Mouse (Mus musculus): ENCODE results near the gene Nat14. TPM values are rescaled to one million over a fixed set of nuclear protein-coding genes. Genes with fewer than 3 reads are reported as not detected.

Gene Nat14
- polyA plus RNA-seq, 1 experiment from 2014 or later, result 49.4 TPM

- no peak overlapping the region for H3K4me3 ChIP-seq (ENCODE audit: low read depth, low read length)
- WGBS, result 81% methylated on average over 18 of the region's 18 CpGs
- ATAC-seq, result no peak
- H3K36me3 ChIP-seq (ENCODE audit: control insufficient read depth, insufficient read depth, low read length), result no peaks in the 10 kb centered on the region
- no peak overlapping the region for H3K4me2 ChIP-seq (ENCODE audit: low read length)
- H3K9me3 ChIP-seq (replicated peaks; ENCODE audit: control insufficient read depth, low read length, poor library complexity, severe bottlenecking), result no peaks in the 10 kb centered on the region
- H3K4me1 ChIP-seq (ENCODE audit: control insufficient read depth, insufficient read depth, low read length), result no peaks in the 10 kb centered on the region
- H3K9ac ChIP-seq (ENCODE audit: low read depth, low read length), result no peak overlapping the region
- H3K27ac ChIP-seq (ENCODE audit: low read length), result no peak overlapping the region
- H3K27me3 ChIP-seq (ENCODE audit: control insufficient read depth, insufficient read depth, low read depth, low read length), result no peaks in the 10 kb centered on the region
Measured at GRCm38 (mm10) chr7:4972321-4973047, 50.7 kb downstream of the Nat14 start.

Other genes with a start within 250 kb of the Nat14 start
- 169 and 181 TPM in 2 replicates for gene Hspbp1, start 237.0 kb upstream of the Nat14 start, polyA plus RNA-seq (2015; fragmentation: Nextera tagmentation; extraction: Ambion mirVana)
- 7.5 and 7.8 TPM in 2 replicates for gene Brsk1, start 231.4 kb upstream of the Nat14 start, polyA plus RNA-seq (2015; fragmentation: Nextera tagmentation; extraction: Ambion mirVana)
- 0.25 TPM in 1 of 2 replicates, not detected in the other for gene Tmem150b, start 196.8 kb upstream of the Nat14 start, polyA plus RNA-seq (2015; fragmentation: Nextera tagmentation; extraction: Ambion mirVana)
- 58.5 and 61.1 TPM in 2 replicates for gene Kmt5c, start 181.9 kb upstream of the Nat14 start, polyA plus RNA-seq (2015; fragmentation: Nextera tagmentation; extraction: Ambion mirVana)
- gene Cox6b2, start 168.9 kb upstream of the Nat14 start, polyA plus RNA-seq (2015; fragmentation: Nextera tagmentation; extraction: Ambion mirVana), result 19.3 and 21.3 TPM in 2 replicates
- gene Fam71e2, start 150.7 kb upstream of the Nat14 start, polyA plus RNA-seq (2015; fragmentation: Nextera tagmentation; extraction: Ambion mirVana), result not detected in 2 replicates
- gene Il11, start 139.2 kb upstream of the Nat14 start, polyA plus RNA-seq (2015; fragmentation: Nextera tagmentation; extraction: Ambion mirVana), result 1.3 TPM in 2 replicates
- gene Tmem190, start 139.1 kb upstream of the Nat14 start, polyA plus RNA-seq (2015; fragmentation: Nextera tagmentation; extraction: Ambion mirVana), result 0.48 and 0.73 TPM in 2 replicates
- 6.2 and 6.5 TPM in 2 replicates for gene Tmem238, start 132.4 kb upstream of the Nat14 start, polyA plus RNA-seq (2015; fragmentation: Nextera tagmentation; extraction: Ambion mirVana)
- gene Rpl28, start 129.2 kb upstream of the Nat14 start, polyA plus RNA-seq (2015; fragmentation: Nextera tagmentation; extraction: Ambion mirVana), result 201 and 213 TPM in 2 replicates
- 226 and 253 TPM in 2 replicates for gene Ube2s, start 109.4 kb upstream of the Nat14 start, polyA plus RNA-seq (2015; fragmentation: Nextera tagmentation; extraction: Ambion mirVana)
- 14.0 and 14.6 TPM in 2 replicates for gene Shisa7, start 77.3 kb upstream of the Nat14 start, polyA plus RNA-seq (2015; fragmentation: Nextera tagmentation; extraction: Ambion mirVana)
- gene Isoc2b, start 51.8 kb upstream of the Nat14 start, polyA plus RNA-seq (2015; fragmentation: Nextera tagmentation; extraction: Ambion mirVana), result 3.6 and 5.0 TPM in 2 replicates
- gene Isoc2a, start 44.9 kb upstream of the Nat14 start, polyA plus RNA-seq (2015; fragmentation: Nextera tagmentation; extraction: Ambion mirVana), result 0.46 and 0.57 TPM in 2 replicates
- gene Gm36210, start 15.5 kb upstream of the Nat14 start, polyA plus RNA-seq (2015; fragmentation: Nextera tagmentation; extraction: Ambion mirVana), result 0.32 and 0.38 TPM in 2 replicates
- 3.1 and 3.6 TPM in 2 replicates for gene Zfp628, start 6.8 kb upstream of the Nat14 start, polyA plus RNA-seq (2015; fragmentation: Nextera tagmentation; extraction: Ambion mirVana)
- 0.72 and 0.85 TPM in 2 replicates for gene Ssc5d, start 3.8 kb downstream of the Nat14 start, polyA plus RNA-seq (2015; fragmentation: Nextera tagmentation; extraction: Ambion mirVana)
- 0.18 TPM in 1 of 2 replicates, not detected in the other for gene Sbk2, start 42.4 kb downstream of the Nat14 start, polyA plus RNA-seq (2015; fragmentation: Nextera tagmentation; extraction: Ambion mirVana)
- gene Sbk3, start 49.1 kb downstream of the Nat14 start, polyA plus RNA-seq (2015; fragmentation: Nextera tagmentation; extraction: Ambion mirVana), result 0.60 and 0.93 TPM in 2 replicates
- 56.3 and 69.2 TPM in 2 replicates for gene Zfp579, start 74.1 kb downstream of the Nat14 start, polyA plus RNA-seq (2015; fragmentation: Nextera tagmentation; extraction: Ambion mirVana)
- 6.7 and 7.9 TPM in 2 replicates for gene Zfp524, start 92.4 kb downstream of the Nat14 start, polyA plus RNA-seq (2015; fragmentation: Nextera tagmentation; extraction: Ambion mirVana)
- 30.7 and 35.5 TPM in 2 replicates for gene Fiz1, start 92.7 kb downstream of the Nat14 start, polyA plus RNA-seq (2015; fragmentation: Nextera tagmentation; extraction: Ambion mirVana)
- 0.41 and 1.0 TPM in 2 replicates for gene Gm44973, start 93.5 kb downstream of the Nat14 start, polyA plus RNA-seq (2015; fragmentation: Nextera tagmentation; extraction: Ambion mirVana)
- 6.6 and 7.2 TPM in 2 replicates for gene Zfp865, start 98.3 kb downstream of the Nat14 start, polyA plus RNA-seq (2015; fragmentation: Nextera tagmentation; extraction: Ambion mirVana)
- gene Ccdc106, start 98.5 kb downstream of the Nat14 start, polyA plus RNA-seq (2015; fragmentation: Nextera tagmentation; extraction: Ambion mirVana), result 70.0 and 73.1 TPM in 2 replicates
- not detected in 2 replicates for gene 4632433K11Rik, start 112.1 kb downstream of the Nat14 start, polyA plus RNA-seq (2015; fragmentation: Nextera tagmentation; extraction: Ambion mirVana)
- gene Zfp784, start 116.4 kb downstream of the Nat14 start, polyA plus RNA-seq (2015; fragmentation: Nextera tagmentation; extraction: Ambion mirVana), result 10.5 and 10.8 TPM in 2 replicates
- gene Zfp580, start 129.5 kb downstream of the Nat14 start, polyA plus RNA-seq (2015; fragmentation: Nextera tagmentation; extraction: Ambion mirVana), result 101 and 117 TPM in 2 replicates
- gene U2af2, start 140.1 kb downstream of the Nat14 start, polyA plus RNA-seq (2015; fragmentation: Nextera tagmentation; extraction: Ambion mirVana), result 96.7 and 103 TPM in 2 replicates
- 107 and 120 TPM in 2 replicates for gene Epn1, start 158.2 kb downstream of the Nat14 start, polyA plus RNA-seq (2015; fragmentation: Nextera tagmentation; extraction: Ambion mirVana)
- gene Rfpl4, start 194.9 kb downstream of the Nat14 start, polyA plus RNA-seq (2015; fragmentation: Nextera tagmentation; extraction: Ambion mirVana), result not detected in 2 replicates
- gene Rasl2-9, start 203.9 kb downstream of the Nat14 start, polyA plus RNA-seq (2015; fragmentation: Nextera tagmentation; extraction: Ambion mirVana), result 0.89 and 0.98 TPM in 2 replicates
- 0.02 TPM in 1 of 2 replicates, not detected in the other for gene Vmn1r55, start 227.6 kb downstream of the Nat14 start, polyA plus RNA-seq (2015; fragmentation: Nextera tagmentation; extraction: Ambion mirVana)